Mouse (Mus musculus) liver, embryonic 12.5 days (tissue): Measurements from ENCODE around the gene Ablim2. TPM values are rescaled to one million over a fixed set of nuclear protein-coding genes. Genes with fewer than 3 reads are reported as not detected.

Experiments used
- ATAC-seq: fragments of 200-750 bp; cut with Nextera tagmentation; 2 replicates; pipeline ENCODE4 v1.8.0; 2017; ENCODE audit warnings: moderate number of reproducible peaks, mild to moderate bottlenecking, moderate library complexity
- H3K27ac ChIP-seq: fragments of 300-500 bp; sonication (generic); 2 replicates; pipeline ENCODE4 v1.5.1; 2016; ENCODE audit warnings: mild to moderate bottlenecking
- H3K27me3 ChIP-seq: fragments of 300-500 bp; sonication (generic); replicated peaks from 2 replicates; pipeline ENCODE4 v1.6.1; 2016; ENCODE audit warnings: mild to moderate bottlenecking, moderate library complexity
- H3K36me3 ChIP-seq: fragments of 300-500 bp; sonication (generic); 2 replicates; pipeline ENCODE4 v1.6.1; 2016; ENCODE audit warnings: mild to moderate bottlenecking, moderate library complexity
- H3K4me1 ChIP-seq: fragments of 300-500 bp; sonication (generic); 2 replicates; pipeline ENCODE4 v1.6.1; 2016
- H3K4me2 ChIP-seq: fragments of 300-500 bp; sonication (generic); 2 replicates; pipeline ENCODE4 v1.6.1; 2016; ENCODE audit warnings: mild to moderate bottlenecking, moderate library complexity
- H3K4me3 ChIP-seq: fragments of 300-500 bp; sonication (generic); 2 replicates; pipeline ENCODE4 v1.5.1; 2016; ENCODE audit warnings: mild to moderate bottlenecking, moderate library complexity
- H3K9ac ChIP-seq: fragments of 300-500 bp; sonication (generic); 2 replicates; pipeline ENCODE4 v1.6.1; 2016; ENCODE audit warnings: mild to moderate bottlenecking, moderate library complexity
- H3K9me3 ChIP-seq: fragments of 300-500 bp; sonication (generic); replicated peaks from 2 replicates; pipeline ENCODE4 v1.6.1; 2016; ENCODE audit warnings: mild to moderate bottlenecking, moderate library complexity
- WGBS: fragments of 180-500 bp; shearing (Covaris S2); methylation state at CpG from one replicate; pipeline ENCODE4 v1.1.7; 2016; ENCODE audit not compliant: insufficient replicate concordance; 5-methylcytosine and 5-hydroxymethylcytosine counted together
- polyA plus RNA-seq: library from polyadenylated mRNA; unstranded; fragments of >200 nt; fragmentation: Nextera tagmentation; extraction: Ambion mirVana; gene quantifications from 2 replicates; pipeline ENCODE4 v1.2.1, GENCODE M21; 2016

Ablim2 gene
- polyA plus RNA-seq, 1 experiment from 2014 or later = 0.12 TPM

DNA sequence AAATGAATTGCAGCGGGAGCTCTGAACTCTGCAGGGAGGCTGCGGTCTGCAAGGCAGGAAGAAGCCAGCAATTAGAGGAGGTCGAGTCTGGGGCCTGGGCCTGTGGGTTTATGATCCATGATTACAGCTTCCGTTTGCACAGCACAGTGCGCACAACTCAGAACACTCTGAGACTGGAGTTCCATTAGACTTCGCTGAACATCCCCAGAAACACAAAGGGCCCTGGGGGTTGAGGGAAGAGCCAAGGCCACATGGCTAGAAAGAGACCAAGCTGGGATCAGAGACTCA lies 16.4 kb downstream of the Ablim2 start:
- Histone ChIP-seq H3K4me3 (no peak overlapping the region), H3K36me3 (no peaks in the 10 kb centered on the region), H3K27me3 (0 out of 2 replicates have a peak, but pooled peaks cover 14% of the 10 kb centered on the region), H3K27ac (no peak overlapping the region), H3K4me2 (no peak overlapping the region), H3K4me1 (peaks cover 6% of the 10 kb centered on the region), H3K9ac (no peak overlapping the region), H3K9me3 (no peaks in the 10 kb centered on the region)
- no peak for ATAC-seq
- WGBS = 49% methylated on average over 6 of the region's 6 CpGs

DNA sequence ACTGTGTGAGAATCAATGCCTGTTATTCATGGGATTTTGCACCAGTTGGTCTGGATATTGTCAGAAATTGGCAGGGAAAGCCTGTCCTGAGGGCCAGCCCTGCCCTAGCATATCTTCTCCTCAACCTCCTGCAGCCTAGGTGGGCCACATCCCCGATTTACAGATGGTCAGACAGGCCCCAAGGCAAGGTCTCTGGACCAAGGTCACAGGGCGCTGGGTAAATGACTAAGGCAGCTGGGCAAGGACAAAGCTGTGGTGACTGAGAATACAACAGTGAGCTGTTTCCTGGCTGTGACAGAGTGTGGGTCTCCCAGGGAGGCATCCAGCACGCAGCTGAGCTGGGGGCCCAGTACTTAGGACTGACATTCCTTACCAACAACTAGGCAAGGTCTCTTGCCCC lies 23.4 kb downstream of the Ablim2 start:
- no peak overlapping the region for H3K4me2 ChIP-seq
- H3K27ac ChIP-seq = no peak overlapping the region
- H3K4me3 ChIP-seq = no peak overlapping the region
- H3K36me3 ChIP-seq = no peaks in the 10 kb centered on the region
- no peaks in the 10 kb centered on the region for H3K9me3 ChIP-seq
- H3K27me3 ChIP-seq = no peaks in the 10 kb centered on the region
- H3K4me1 ChIP-seq = no peaks in the 10 kb centered on the region
- no peak for ATAC-seq
- 36% methylated on average over 3 of the region's 3 CpGs for WGBS
- no peak overlapping the region for H3K9ac ChIP-seq

DNA sequence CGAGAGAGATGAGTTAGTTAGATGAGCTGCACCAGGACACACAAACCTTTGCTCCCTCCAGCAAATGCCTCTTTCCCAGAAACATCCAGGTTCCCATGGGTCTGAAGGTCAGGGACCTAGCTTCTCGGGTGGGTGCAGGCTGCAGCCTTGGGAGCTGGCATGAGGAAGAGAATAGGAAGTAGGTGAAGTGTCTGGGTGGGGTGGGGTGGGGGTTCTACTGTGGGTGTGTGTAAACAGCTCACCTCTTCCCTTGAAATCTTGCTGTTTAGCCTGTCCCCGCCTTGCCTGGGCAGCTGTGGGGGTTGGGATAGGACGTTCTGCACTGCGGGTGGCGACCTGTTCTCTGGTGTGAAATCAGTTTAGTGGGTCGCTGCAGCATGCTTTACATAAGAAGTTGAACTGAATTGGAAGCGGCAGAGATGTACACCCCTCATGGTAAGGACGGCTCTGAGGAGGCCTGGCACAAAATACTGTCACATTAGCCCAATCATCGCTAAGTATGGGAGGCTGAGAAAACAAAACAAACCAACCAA lies 25.0 kb downstream of the Ablim2 start:
- Histone ChIP-seq H3K4me1 (no peaks in the 10 kb centered on the region), H3K4me3 (no peak overlapping the region), H3K4me2 (no peak overlapping the region), H3K9ac (no peak overlapping the region), H3K36me3 (no peaks in the 10 kb centered on the region), H3K27ac (no peak overlapping the region), H3K27me3 (no peaks in the 10 kb centered on the region), H3K9me3 (no peaks in the 10 kb centered on the region)
- WGBS = 51% methylated on average over 10 of the region's 10 CpGs
- ATAC-seq = no peak

GRCm38 (mm10) chr5:35785853-35786252 lies 28.2 kb downstream of the Ablim2 start:
- Histone ChIP-seq H3K27me3 (no peaks in the 10 kb centered on the region), H3K9ac (no peak overlapping the region), H3K4me2 (no peak overlapping the region), H3K4me3 (no peak overlapping the region), H3K27ac (no peak overlapping the region), H3K4me1 (peaks cover 9% of the 10 kb centered on the region), H3K9me3 (no peaks in the 10 kb centered on the region), H3K36me3 (no peaks in the 10 kb centered on the region)
- no peak for ATAC-seq
- WGBS = 47% methylated on average over 7 of the region's 7 CpGs

DNA sequence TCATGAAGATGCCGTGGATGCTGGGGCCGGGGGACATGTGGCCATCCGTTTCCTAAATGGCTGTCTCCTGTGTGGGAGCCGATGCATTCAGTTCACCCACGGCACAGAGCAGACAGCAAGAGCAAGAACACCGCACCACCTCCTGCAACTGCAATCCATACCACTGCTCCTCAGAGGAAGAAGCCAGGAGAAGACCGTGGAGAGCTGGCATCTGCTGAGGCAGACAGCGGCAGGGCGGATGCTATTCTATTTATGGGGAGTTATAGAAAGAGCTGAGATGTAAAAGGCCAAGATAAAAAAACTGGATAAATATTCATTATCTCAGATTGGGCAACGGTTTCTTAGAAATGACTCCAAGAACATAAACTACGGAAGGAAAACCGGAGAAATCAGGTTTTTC lies 30.2 kb downstream of the Ablim2 start:
- ATAC-seq = no peak
- Histone ChIP-seq H3K4me2 (no peak overlapping the region), H3K9me3 (no peaks in the 10 kb centered on the region), H3K27ac (no peak overlapping the region), H3K36me3 (no peaks in the 10 kb centered on the region), H3K4me1 (peaks cover 13% of the 10 kb centered on the region), H3K9ac (no peak overlapping the region), H3K27me3 (no peaks in the 10 kb centered on the region), H3K4me3 (no peak overlapping the region)
- WGBS = 73% methylated on average over 12 of the region's 12 CpGs

- Histone ChIP-seq H3K27ac (no peak overlapping the region), H3K4me1 (peaks cover 13% of the 10 kb centered on the region), H3K9ac (no peak overlapping the region), H3K36me3 (no peaks in the 10 kb centered on the region), H3K27me3 (no peaks in the 10 kb centered on the region), H3K9me3 (no peaks in the 10 kb centered on the region), H3K4me2 (no peak overlapping the region), H3K4me3 (no peak overlapping the region)
- 62% methylated on average over 6 of the region's 6 CpGs for WGBS
- no peak for ATAC-seq
Observed at GRCm38 (mm10) chr5:35788719-35789118, 31.0 kb downstream of the Ablim2 start.

DNA sequence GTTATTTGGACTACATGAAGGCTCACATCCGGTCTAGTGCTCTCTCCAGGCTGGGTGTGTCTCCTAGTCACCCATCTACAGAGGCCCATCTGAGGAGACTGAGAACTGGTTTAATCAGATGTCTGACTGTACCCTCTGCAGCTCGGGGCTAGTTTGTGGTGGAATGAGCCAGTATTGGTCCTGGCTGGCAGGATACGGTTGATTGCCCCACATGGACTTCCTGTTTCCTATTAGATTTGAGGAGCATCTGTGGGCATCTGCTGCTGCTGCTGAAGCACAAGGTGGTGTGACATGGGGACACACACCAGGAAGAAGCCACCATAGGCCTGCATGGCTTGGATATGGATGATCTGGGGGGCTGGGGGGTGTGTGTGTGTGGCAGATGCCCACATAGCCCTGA lies 32.0 kb downstream of the Ablim2 start:
- no peak for ATAC-seq
- H3K4me3 ChIP-seq = no peak overlapping the region
- no peaks in the 10 kb centered on the region for H3K9me3 ChIP-seq
- H3K9ac ChIP-seq = no peak overlapping the region
- WGBS = 36% methylated on average over 3 of the region's 3 CpGs
- H3K4me1 ChIP-seq = peaks cover 13% of the 10 kb centered on the region
- H3K27ac ChIP-seq = no peak overlapping the region
- no peaks in the 10 kb centered on the region for H3K27me3 ChIP-seq
- H3K4me2 ChIP-seq = no peak overlapping the region
- H3K36me3 ChIP-seq = no peaks in the 10 kb centered on the region

DNA sequence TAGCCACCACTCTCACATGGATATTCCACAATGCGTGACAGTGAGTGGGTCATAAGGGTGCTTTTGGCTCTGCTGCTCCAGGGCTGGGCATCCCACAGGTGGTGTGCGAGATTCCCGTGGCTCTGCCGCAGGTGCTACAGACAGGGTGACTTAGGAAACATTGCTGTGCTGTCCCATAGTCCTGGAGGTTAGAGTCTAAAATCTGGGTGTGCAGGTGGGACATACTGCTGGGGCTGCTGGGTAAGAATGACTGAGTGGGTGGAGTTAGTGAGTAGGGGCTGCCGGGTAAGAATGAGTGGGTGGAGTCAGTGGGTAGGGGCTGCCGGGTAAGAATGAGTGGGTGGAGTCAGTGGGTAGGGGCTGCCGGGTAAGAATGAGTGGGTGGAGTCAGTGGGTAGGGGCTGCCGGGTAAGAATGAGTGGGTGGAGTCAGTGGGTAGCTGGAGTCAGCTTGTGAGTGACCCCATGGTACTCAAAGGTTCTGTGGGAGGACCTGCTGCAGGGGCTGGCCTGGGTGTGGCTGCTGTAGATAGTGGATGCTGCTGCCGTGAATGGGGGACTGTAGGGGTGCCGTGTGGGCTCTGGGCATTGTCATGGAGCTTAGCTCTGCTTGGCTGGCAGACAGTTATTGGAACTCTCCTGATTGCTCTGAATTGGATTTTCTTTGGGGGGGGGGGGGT lies 32.8 kb downstream of the Ablim2 start:
- no peaks in the 10 kb centered on the region for H3K36me3 ChIP-seq
- no peak overlapping the region for H3K4me3 ChIP-seq
- peak; percentile 60 for ATAC-seq
- H3K4me1 ChIP-seq = peaks cover 13% of the 10 kb centered on the region
- no peaks in the 10 kb centered on the region for H3K9me3 ChIP-seq
- peak overlapping the region; percentile 21 for H3K4me2 ChIP-seq
- H3K27ac ChIP-seq = no peak overlapping the region
- H3K27me3 ChIP-seq = no peaks in the 10 kb centered on the region
- H3K9ac ChIP-seq = no peak overlapping the region
- WGBS = 39% methylated on average over 10 of the region's 10 CpGs

DNA sequence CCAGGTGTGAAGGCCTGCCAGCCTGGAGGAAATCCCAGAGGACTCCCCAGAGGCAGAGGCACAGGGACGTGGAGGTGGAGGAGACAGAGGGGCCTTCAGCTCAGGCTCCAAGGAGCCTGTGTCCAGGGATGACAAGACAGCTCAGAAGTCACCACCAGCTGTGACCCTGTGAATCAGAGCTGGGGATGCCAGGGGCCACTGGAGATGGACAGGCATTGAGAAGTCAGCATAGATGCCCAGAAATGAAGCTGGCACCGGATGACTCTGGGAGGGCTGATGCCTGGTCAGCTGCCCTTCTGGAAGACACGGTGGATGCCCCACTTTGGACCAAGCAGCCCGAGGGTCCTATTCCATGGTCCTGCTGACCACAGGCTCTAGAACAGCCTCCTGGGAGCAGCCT lies 36.3 kb downstream of the Ablim2 start:
- WGBS = 62% methylated on average over 4 of the region's 4 CpGs
- no peak for ATAC-seq
- H3K4me2 ChIP-seq = no peak overlapping the region
- H3K27me3 ChIP-seq = no peaks in the 10 kb centered on the region; the same call in 1 of the 2 replicates
- no peak overlapping the region for H3K27ac ChIP-seq
- no peak overlapping the region for H3K9ac ChIP-seq
- no peak overlapping the region for H3K4me3 ChIP-seq
- no peaks in the 10 kb centered on the region for H3K36me3 ChIP-seq
- no peaks in the 10 kb centered on the region for H3K9me3 ChIP-seq
- H3K4me1 ChIP-seq = peaks cover 13% of the 10 kb centered on the region

GRCm38 (mm10) chr5:35794942-35795341 lies 37.3 kb downstream of the Ablim2 start:
- no peak overlapping the region for H3K9ac ChIP-seq
- peaks cover 11% of the 10 kb centered on the region for H3K4me1 ChIP-seq
- WGBS = 60% methylated on average over 4 of the region's 4 CpGs
- H3K27ac ChIP-seq = no peak overlapping the region
- no peaks in the 10 kb centered on the region for H3K36me3 ChIP-seq
- H3K4me2 ChIP-seq = no peak overlapping the region
- no peaks in the 10 kb centered on the region; the same call in 1 of the 2 replicates for H3K27me3 ChIP-seq
- no peaks in the 10 kb centered on the region for H3K9me3 ChIP-seq
- ATAC-seq = no peak
- H3K4me3 ChIP-seq = no peak overlapping the region

DNA sequence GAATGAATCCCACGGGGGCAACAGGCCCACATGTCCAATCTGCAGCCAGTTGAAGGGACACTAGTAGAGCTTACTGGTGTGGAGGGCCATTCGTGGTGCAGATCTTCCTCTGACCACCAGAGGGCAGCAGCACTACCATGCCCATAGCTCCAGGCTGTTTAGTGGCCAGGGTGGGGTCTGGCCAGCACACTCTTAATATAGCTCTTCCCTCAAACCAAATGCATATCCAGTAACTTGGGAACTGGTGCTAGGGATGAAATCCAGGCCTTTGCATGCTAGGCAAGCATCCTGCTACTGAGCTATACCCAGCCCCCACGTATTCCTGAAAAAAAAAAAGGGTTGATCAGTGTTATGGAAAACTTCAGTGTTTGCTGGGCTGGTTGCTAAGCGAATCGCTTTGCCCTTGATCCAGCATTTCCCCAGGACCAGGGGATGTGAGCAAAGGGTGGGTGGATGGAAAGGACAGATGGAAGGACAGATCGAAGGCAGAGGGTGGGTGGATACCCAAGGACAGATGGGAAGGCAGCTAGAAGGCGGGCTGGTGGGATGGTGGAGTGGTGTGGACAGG lies 37.9 kb downstream of the Ablim2 start:
- WGBS = 53% methylated on average over 7 of the region's 7 CpGs
- Histone ChIP-seq H3K27ac (no peak overlapping the region), H3K9me3 (no peaks in the 10 kb centered on the region), H3K4me3 (no peak overlapping the region), H3K4me2 (no peak overlapping the region), H3K36me3 (no peaks in the 10 kb centered on the region), H3K4me1 (peaks cover 7% of the 10 kb centered on the region), H3K9ac (no peak overlapping the region), H3K27me3 (no peaks in the 10 kb centered on the region; the same call in 1 of the 2 replicates)
- no peak for ATAC-seq

DNA sequence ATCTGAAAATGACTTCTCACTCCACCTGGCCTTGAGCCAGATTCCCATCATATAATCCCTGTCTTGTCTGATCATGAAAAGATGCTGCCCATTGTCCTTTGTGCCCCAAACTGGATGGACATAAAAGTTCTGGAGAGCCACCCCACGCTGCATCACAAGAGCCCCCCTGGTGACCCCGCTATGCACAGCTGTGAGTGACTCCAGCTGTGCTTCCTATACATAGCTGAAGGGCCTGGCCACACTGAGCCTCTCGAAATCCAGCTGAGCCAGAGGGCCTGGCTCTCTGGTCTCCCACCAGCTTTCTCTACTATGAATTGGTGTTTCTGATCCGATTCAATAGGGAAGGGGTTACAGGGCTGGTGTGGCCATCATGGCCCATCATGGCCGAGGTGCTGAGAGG lies 38.5 kb downstream of the Ablim2 start:
- no peaks in the 10 kb centered on the region; the same call in 1 of the 2 replicates for H3K27me3 ChIP-seq
- ATAC-seq = no peak
- H3K27ac ChIP-seq = no peak overlapping the region
- H3K4me3 ChIP-seq = no peak overlapping the region
- 52% methylated on average over 5 of the region's 5 CpGs for WGBS
- no peaks in the 10 kb centered on the region for H3K9me3 ChIP-seq
- H3K4me2 ChIP-seq = no peak overlapping the region
- no peak overlapping the region for H3K9ac ChIP-seq
- H3K36me3 ChIP-seq = no peaks in the 10 kb centered on the region
- H3K4me1 ChIP-seq = peaks cover 1% of the 10 kb centered on the region
